Mouse (Mus musculus): Measurements from ENCODE around the gene Ankrd66.

GRCm38 (mm10) chr17:43495502-43495901 lies 47.9 kb downstream of the Ankrd66 start:
- TF ChIP-seq GATA1 (IDR thresholded peaks at IDR 0.05; ENCODE audit: borderline replicate concordance, low read length): no peak
- TF ChIP-seq FLI1 (IDR thresholded peaks at IDR 0.05; ENCODE audit: low read length): no peak

All from megakaryocyte, embryonic 14.5 days (primary cell).